Mouse (Mus musculus) midbrain, postnatal 0 days (tissue): ENCODE results near the gene Ints13. TPM values are rescaled to one million over a fixed set of nuclear protein-coding genes. Genes with fewer than 3 reads are reported as not detected.
A peak's percentile ranks its signal among the peaks of the same experiment; 100 is the strongest.

Source experiments
- ATAC-seq: fragments of 200-750 bp; cut with Nextera tagmentation; 2 replicates; pipeline ENCODE4 v1.8.0; 2017; ENCODE audit warnings: moderate number of reproducible peaks, mild to moderate bottlenecking, moderate TSS enrichment, moderate library complexity; ENCODE audit not compliant: low FRiP score
- DNase-seq: peaks from one replicate; pipeline ENCODE4 v3.0.0-alpha.2; 2015; ENCODE audit warnings: low spot score
- H3K27ac ChIP-seq: fragments of 300-500 bp; sonication (generic); 2 replicates; pipeline ENCODE4 v1.5.1; 2014; ENCODE audit warnings: low read depth, mild to moderate bottlenecking, low read length, mixed read lengths
- H3K27me3 ChIP-seq: fragments of 300-500 bp; sonication (generic); 2 replicates; pipeline ENCODE4 v1.6.1; 2014; ENCODE audit warnings: low read length, control low read depth, mixed read lengths; ENCODE audit not compliant: insufficient read depth
- H3K36me3 ChIP-seq: fragments of 300-500 bp; sonication (generic); 2 replicates; pipeline ENCODE4 v1.6.1; 2014; ENCODE audit warnings: low read length, control low read depth, mixed read lengths; ENCODE audit not compliant: insufficient read depth
- H3K4me1 ChIP-seq: fragments of 300-500 bp; sonication (generic); 2 replicates; pipeline ENCODE4 v1.6.1; 2014; ENCODE audit warnings: mild to moderate bottlenecking, control low read depth, antibody characterized with exemption, low read length, mixed read lengths; ENCODE audit not compliant: insufficient read depth
- H3K4me2 ChIP-seq: fragments of 300-500 bp; sonication (generic); 2 replicates; pipeline ENCODE4 v1.6.1; 2014; ENCODE audit warnings: low read depth, mild to moderate bottlenecking, low read length, mixed read lengths; ENCODE audit not compliant: poor library complexity, severe bottlenecking
- H3K4me3 ChIP-seq: fragments of 300-500 bp; sonication (generic); 2 replicates; pipeline ENCODE4 v1.5.1; 2014; ENCODE audit warnings: low read depth, mild to moderate bottlenecking, low read length, moderate library complexity
- H3K9ac ChIP-seq: fragments of 300-500 bp; sonication (generic); replicated peaks from 2 replicates; pipeline ENCODE4 v1.6.1; 2014; ENCODE audit warnings: mild to moderate bottlenecking, low read length, moderate library complexity, mixed read lengths; ENCODE audit not compliant: poor library complexity, severe bottlenecking
- H3K9me3 ChIP-seq: fragments of 300-500 bp; sonication (generic); 2 replicates; pipeline ENCODE4 v1.6.1; 2016; ENCODE audit warnings: low read length, control low read depth
- CTCF ChIP-seq: IDR thresholded peaks from 2 replicates; pipeline ENCODE4 v1.5.1; 2016; ENCODE audit warnings: antibody characterized with exemption, mild to moderate bottlenecking
- WGBS: fragments of 180-500 bp; shearing (Covaris S2); extraction: QIAGEN DNeasy Blood & Tissue Kit; methylation state at CpG from one replicate; pipeline ENCODE4 v1.1.7; 2014; 5-methylcytosine and 5-hydroxymethylcytosine counted together
- polyA plus RNA-seq: library from polyadenylated mRNA; unstranded; fragments of >200 nt; fragmentation: Nextera tagmentation; extraction: Ambion mirVana; gene quantifications from 2 replicates; pipeline ENCODE4 v1.2.1, GENCODE M21; 2015
- total RNA-seq: library from RNA; depleted of rRNA; stranded (reverse); fragments of >200 nt; gene quantifications from 2 replicates; pipeline ENCODE4 v1.2.3, GENCODE M21; 2014

The Ints13 gene
- total and polyA plus RNA-seq, 2 experiments from 2014 or later: 18.4 to 20.8 TPM

- H3K36me3 ChIP-seq: peaks cover 56% of the 10 kb centered on the region
- no peak for DNase-seq
- no peak overlapping the region for H3K4me2 ChIP-seq
- ATAC-seq: no peak
- H3K27ac ChIP-seq: no peak overlapping the region
- TF ChIP-seq CTCF: no peak
- no peaks in the 10 kb centered on the region for H3K4me1 ChIP-seq
- no peaks in the 10 kb centered on the region for H3K27me3 ChIP-seq
- no peaks in the 10 kb centered on the region for H3K9me3 ChIP-seq
- H3K4me3 ChIP-seq: no peak overlapping the region
- no peak overlapping the region for H3K9ac ChIP-seq
These were observed 26.3 kb downstream of the Ints13 start for GRCm38 (mm10) chr6:146551326-146551725.

DNA sequence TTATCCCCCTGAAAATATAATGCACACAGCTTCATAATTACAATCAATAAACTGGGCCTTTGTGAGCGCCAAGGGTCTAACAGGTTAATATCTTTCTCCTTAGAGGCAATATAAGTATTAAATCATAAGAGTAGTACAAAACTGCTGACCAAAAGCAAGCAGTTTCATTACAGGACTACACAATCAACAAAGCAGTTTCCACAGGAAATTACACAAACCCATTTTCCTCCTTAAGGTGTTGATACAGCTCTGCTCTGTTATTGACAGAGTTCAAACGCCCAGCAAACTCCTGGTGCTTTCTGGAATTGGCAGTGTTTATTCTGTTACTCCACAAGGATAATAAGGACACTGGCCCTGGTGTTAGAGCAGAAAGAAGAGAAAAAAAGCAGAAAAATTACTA is 27.2 kb downstream of the Ints13 start:
- ATAC-seq (no peak), DNase-seq (no peak)
- no peaks in the 10 kb centered on the region for H3K27me3 ChIP-seq
- peaks cover 48% of the 10 kb centered on the region for H3K36me3 ChIP-seq
- WGBS: 97% methylated on average over 2 of the region's 2 CpGs
- no peak overlapping the region for H3K4me3 ChIP-seq
- no peak for TF ChIP-seq CTCF
- H3K4me2 ChIP-seq: no peak overlapping the region
- no peak overlapping the region for H3K9ac ChIP-seq
- no peaks in the 10 kb centered on the region for H3K9me3 ChIP-seq
- no peak overlapping the region for H3K27ac ChIP-seq
- H3K4me1 ChIP-seq: no peaks in the 10 kb centered on the region

- H3K4me2 ChIP-seq: no peak overlapping the region
- no peaks in the 10 kb centered on the region for H3K4me1 ChIP-seq
- H3K27ac ChIP-seq: no peak overlapping the region
- 94% methylated on average over 5 of the region's 5 CpGs for WGBS
- H3K4me3 ChIP-seq: no peak overlapping the region
- TF ChIP-seq CTCF: no peak
- H3K9ac ChIP-seq: no peak overlapping the region
- H3K36me3 ChIP-seq: peaks cover 14% of the 10 kb centered on the region; the same call in 1 of the 2 replicates
- H3K27me3 ChIP-seq: no peaks in the 10 kb centered on the region
- no peak for DNase-seq
- no peak for ATAC-seq
- H3K9me3 ChIP-seq: no peaks in the 10 kb centered on the region
These were observed 32.3 kb downstream of the Ints13 start for GRCm38 (mm10) chr6:146545289-146545865.

GRCm38 (mm10) chr6:146544622-146545021 is 33.0 kb downstream of the Ints13 start:
- Histone ChIP-seq H3K4me1 (no peaks in the 10 kb centered on the region), H3K4me3 (no peak overlapping the region), H3K27me3 (no peaks in the 10 kb centered on the region), H3K27ac (no peak overlapping the region), H3K9ac (no peak overlapping the region), H3K36me3 (peaks cover 8% of the 10 kb centered on the region; the same call in 1 of the 2 replicates), H3K9me3 (no peaks in the 10 kb centered on the region), H3K4me2 (no peak overlapping the region)
- no peak for DNase-seq
- peak; percentile 26; the same call in 1 of the 2 replicates for TF ChIP-seq CTCF
- no peak for ATAC-seq
- WGBS: 97% methylated on average over 1 of the region's 1 CpGs

GRCm38 (mm10) chr6:146540386-146540785 is 37.2 kb downstream of the Ints13 start:
- Histone ChIP-seq H3K4me1 (no peaks in the 10 kb centered on the region), H3K4me3 (no peak overlapping the region), H3K36me3 (no peaks in the 10 kb centered on the region), H3K27me3 (no peaks in the 10 kb centered on the region), H3K9ac (no peak overlapping the region), H3K27ac (no peak overlapping the region), H3K9me3 (no peaks in the 10 kb centered on the region), H3K4me2 (no peak overlapping the region)
- 85% methylated on average over 3 of the region's 3 CpGs for WGBS
- DNase-seq (no peak), ATAC-seq (no peak)
- TF ChIP-seq CTCF: no peak

DNA sequence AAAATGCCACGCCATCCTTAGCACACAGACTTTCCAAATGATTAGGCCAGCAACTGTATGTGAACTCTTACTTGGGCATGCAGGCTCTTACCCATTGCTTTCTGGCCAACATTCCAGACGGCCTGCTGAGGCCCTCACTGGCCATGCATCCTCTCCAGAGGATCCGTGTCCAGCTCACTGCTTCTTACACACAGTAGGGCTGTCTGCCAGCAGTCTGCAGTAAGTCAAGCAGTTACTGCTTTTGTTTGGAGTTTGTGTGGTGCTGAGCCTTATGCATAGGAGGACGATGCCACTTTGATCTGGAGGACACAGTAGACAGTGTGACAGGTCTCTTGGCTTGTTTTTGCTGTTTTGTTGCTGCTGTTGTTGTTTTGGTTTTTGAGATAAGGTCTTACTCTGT is 39.0 kb downstream of the Ints13 start:
- Histone ChIP-seq H3K9me3 (no peaks in the 10 kb centered on the region), H3K4me3 (no peak overlapping the region), H3K9ac (no peak overlapping the region), H3K36me3 (no peaks in the 10 kb centered on the region), H3K4me1 (no peaks in the 10 kb centered on the region), H3K27ac (no peak overlapping the region), H3K27me3 (no peaks in the 10 kb centered on the region), H3K4me2 (no peak overlapping the region)
- ATAC-seq (no peak), DNase-seq (peak; percentile 15)
- no peak for TF ChIP-seq CTCF
- 58% methylated on average over 4 of the region's 4 CpGs for WGBS
